Mouse (Mus musculus) cerebellum, adult 2 months (tissue): ENCODE measurements at regions not wholly inside any gene's neighbourhood (a gene's known extent, or its start where the extent isn't known, plus 50 kb on each side); places are given as distances from the start of the nearest gene placed in this dataset.

Experiments used
- CTCF ChIP-seq: fragments of 200-500 bp; IDR thresholded peaks from 2 replicates; pipeline ENCODE4 v1.5.1; 2011; ENCODE audit warnings: low read depth, mild to moderate bottlenecking, control low read depth, low read length, moderate library complexity, borderline replicate concordance; ENCODE audit not compliant: insufficient read depth
- POLR2A ChIP-seq: fragments of 200-500 bp; IDR thresholded peaks from 2 replicates; pipeline ENCODE4 v1.6.1; 2011; ENCODE audit warnings: low read length, control low read depth, borderline replicate concordance; ENCODE audit not compliant: insufficient read depth

GRCm38 (mm10) chr9:82408969-82409368 is 420.4 kb upstream of the Irak1bp1 start:
- no peak for TF ChIP-seq CTCF
- no peak for TF ChIP-seq POLR2A
